Mouse (Mus musculus): ENCODE measurements around the gene Zfp108.

DNA sequence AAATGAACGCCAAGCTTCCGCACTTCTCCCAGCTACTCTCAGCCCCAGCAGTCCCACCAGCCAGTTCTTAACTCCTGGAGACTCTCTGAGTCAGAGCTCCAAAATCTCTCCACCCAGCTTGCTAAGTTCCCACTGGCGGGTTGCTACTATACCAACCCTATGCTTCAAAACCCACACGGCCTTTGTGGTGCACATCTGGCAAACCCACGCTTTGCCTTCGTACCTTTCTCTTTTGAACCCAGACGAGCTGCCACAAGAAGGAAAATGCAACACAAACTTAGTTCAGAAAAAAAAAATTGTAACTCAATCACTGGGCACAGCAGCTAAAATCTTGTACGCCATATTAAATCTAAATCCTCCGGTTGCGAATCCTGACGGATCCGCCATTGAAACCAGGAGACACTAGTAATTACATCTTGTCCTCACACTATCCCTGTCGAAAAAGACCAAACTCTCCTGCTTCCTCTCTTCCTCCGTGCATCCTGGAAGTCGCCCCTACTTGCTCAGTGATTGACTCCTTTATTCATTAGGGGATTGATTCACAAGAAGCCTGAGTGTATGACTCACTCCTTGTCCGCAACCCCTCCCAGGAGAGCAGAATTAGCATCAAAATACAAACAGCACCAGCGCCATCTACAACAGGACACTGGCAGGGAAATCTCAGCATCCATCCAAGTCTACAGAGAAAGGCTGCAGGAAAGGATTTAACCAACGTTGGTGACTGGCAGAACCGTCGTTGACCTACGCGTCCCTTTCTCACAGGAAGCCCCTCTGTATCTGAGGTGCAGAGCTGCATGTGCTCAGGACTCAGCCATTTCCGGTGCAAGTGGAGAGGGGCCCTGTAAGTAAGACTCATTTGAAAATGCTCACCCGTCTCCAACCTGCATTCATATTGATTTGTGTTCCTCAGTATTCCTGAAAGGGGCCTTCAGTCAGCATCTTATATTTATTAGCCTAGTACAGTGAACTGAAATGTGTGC, 13.9 kb downstream of the Zfp108 start:
- TF ChIP-seq CTCF (IDR thresholded peaks at IDR 0.05; ENCODE audit: low read depth, low read length) (no peak), POLR2A (IDR thresholded peaks at IDR 0.05; ENCODE audit: borderline replicate concordance, low read depth, low read length) (no peak)

All from bone marrow macrophage, adult 2 months (primary cell).